Mouse (Mus musculus) erythroblast, embryonic 14.5 days (primary cell): ENCODE results near the gene Fam8a1.

Experiments used
- GATA1 ChIP-seq: IDR thresholded peaks from 2 replicates; pipeline ENCODE4 v1.6.1; 2012; ENCODE audit warnings: low read length, inconsistent platforms, mixed read lengths
- TAL1 ChIP-seq: IDR thresholded peaks from 3 replicates; pipeline ENCODE4 v1.6.1; 2012; ENCODE audit warnings: low read length, inconsistent platforms, mixed read lengths

DNA sequence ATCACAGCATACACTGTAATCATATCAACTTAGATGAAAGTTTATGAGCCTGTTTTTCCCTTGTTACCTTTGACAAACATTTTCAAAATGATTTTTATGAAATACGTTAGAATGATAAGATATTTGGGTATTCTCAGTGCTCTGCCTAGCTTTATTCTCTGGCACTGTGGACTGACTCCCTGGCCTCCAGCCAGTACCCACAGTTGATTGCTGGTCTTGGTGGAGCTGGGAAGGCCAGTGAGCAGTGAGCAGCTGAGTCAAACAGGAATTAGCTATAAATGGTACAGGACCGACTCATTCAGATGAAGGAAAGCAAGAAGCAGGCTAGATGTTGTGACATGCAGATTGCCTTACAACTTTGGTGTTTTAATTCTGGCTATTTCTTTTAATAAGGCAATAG is 5.3 kb downstream of the Fam8a1 start:
- TF ChIP-seq GATA1 (no peak), TAL1 (no peak)
